Mouse (Mus musculus) hematopoietic stem cell, adult 5-6 weeks (primary cell): ENCODE results near the gene Chst13. TPM values are rescaled to one million over a fixed set of nuclear protein-coding genes. Genes with fewer than 3 reads are reported as not detected.

Experiments
- ATAC-seq, 2 experiments: fragments of 125-278 bp in 1 of 2; replicated peaks in 1 of 2; 2 replicates each; pipeline ENCODE4 v1.8.0; 2016 to 2017; ENCODE audit warnings: inconsistent platforms in 2 of 2, mild to moderate bottlenecking in 2 of 2, moderate number of reproducible peaks in 2 of 2, low read depth in 1 of 2, moderate TSS enrichment in 1 of 2; ENCODE audit not compliant: low FRiP score in 2 of 2, poor library complexity in 2 of 2, severe bottlenecking in 2 of 2, insufficient read depth in 1 of 2, low TSS enrichment in 1 of 2
- total RNA-seq: library from RNA; stranded (forward); fragments of 172-1452, 232-1000 nt; gene quantifications from 2 replicates; pipeline ENCODE4 v1.2.3, GENCODE M21; 2017

The Chst13 gene
- 1.4 TPM in 1 of 2 replicates, not detected in the other for total RNA-seq

GRCm38 (mm10) chr6:90324991-90325390 is at the start of gene Chst13:
Gene Chst13, minus strand, starts transcription at chr6:90325185.
- ATAC-seq, result peak; percentile 63 to 74

- no peak for ATAC-seq
These were observed 49.7 kb upstream of the Chst13 start for GRCm38 (mm10) chr6:90374647-90375046.

- ATAC-seq, result peak; percentile 50 to 57
These were observed 45.0 kb upstream of the Chst13 start for GRCm38 (mm10) chr6:90369725-90370553.

- ATAC-seq, result peak; percentile 95 to 97
These were observed 44.2 kb upstream of the Chst13 start, which contains the start of gene Zxdc for GRCm38 (mm10) chr6:90368976-90369724. Gene Zxdc, plus strand, starts transcription at chr6:90369492.

GRCm38 (mm10) chr6:90363301-90363700 is 38.3 kb upstream of the Chst13 start:
- ATAC-seq, result no peak

DNA sequence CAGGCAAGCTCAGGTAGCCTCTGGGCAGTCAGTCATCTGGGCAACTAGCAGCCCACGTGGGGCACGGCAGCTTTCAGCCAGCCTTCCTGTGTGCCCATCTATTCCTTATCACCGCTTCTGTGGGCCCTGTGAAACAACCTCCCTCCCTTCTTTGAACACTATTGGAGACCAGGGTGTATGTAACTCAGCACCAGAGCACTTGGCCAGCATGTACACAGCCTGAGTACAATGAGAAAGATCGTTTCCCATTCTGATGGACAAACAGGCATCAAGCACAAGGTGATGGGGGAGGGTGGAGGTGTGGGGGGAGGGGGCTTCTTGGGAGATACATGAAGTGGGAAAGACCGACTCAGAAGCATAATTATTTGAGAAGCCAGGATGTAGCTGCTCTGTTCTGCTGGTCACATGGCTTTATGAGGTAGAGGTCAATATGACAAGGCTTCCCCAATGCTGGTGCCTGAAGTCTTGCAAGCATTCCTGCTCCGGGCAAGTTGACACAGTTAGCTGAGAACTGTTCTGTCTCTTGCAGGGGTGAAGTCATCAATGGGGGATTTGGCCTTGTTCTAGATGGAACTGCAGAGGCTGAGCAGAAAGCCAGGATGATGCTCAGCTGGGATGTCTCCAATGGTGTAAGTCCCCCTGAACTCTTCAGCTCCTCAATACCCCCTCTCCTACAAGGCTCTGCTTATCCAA is 36.1 kb upstream of the Chst13 start:
- no peak for ATAC-seq

GRCm38 (mm10) chr6:90360024-90360781 is 35.2 kb upstream of the Chst13 start:
- peak in 1 of 2 experiments; percentile 19; a peak in 2 of 4 replicates for ATAC-seq

GRCm38 (mm10) chr6:90359445-90359844 is 34.5 kb upstream of the Chst13 start:
- ATAC-seq, result no peak

GRCm38 (mm10) chr6:90358142-90358541 is 33.2 kb upstream of the Chst13 start:
- ATAC-seq, result no peak

DNA sequence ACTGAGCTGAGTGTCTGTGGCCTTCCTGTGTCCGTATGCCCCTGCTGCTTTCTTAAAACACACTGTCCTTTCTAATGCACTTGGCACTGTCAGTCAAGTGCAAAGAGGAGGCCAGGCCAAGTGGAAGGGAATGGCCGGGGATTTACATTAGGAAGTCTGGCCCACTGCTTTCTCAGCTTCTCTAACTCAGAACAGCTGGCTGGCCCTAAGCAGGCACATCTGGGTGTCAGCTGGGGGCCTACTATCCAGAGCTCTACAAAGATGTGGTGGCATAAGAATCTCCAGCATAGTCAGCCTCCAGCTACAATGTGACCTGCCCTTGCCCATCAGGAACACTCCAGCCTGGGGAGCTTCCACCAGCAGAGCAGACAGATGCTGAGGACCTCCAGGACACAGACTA is 25.0 kb upstream of the Chst13 start:
- no peak for ATAC-seq

GRCm38 (mm10) chr6:90348500-90348899 is 23.5 kb upstream of the Chst13 start:
- no peak for ATAC-seq

- ATAC-seq, result no peak; a peak in 1 of 4 replicates
These were observed 22.2 kb upstream of the Chst13 start for GRCm38 (mm10) chr6:90347183-90347582.

- ATAC-seq, result no peak
These were observed 17.4 kb upstream of the Chst13 start for GRCm38 (mm10) chr6:90342343-90342742.

DNA sequence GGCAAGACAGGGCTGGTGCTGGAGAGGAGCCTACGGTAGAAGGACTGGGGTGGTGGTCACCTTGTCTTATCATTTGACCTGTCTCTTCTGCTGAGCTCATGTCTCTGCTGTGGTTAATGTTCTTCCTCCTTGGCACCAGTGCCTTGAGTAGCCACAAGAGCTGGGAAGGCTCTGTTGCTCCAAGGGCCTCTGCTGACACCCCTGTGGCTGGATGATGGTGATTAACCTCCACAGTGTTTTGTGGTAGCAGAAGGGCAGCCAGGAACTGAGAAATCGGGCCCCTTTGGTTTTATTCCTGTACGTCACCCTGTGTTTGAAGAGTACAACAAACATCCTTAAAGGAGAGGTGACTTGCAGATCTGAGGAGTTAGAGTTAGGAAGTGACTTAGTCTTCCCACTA is 9.3 kb upstream of the Chst13 start:
- ATAC-seq, result peak; percentile 79 to 89

GRCm38 (mm10) chr6:90332561-90333425 is 7.8 kb upstream of the Chst13 start, which contains the start of gene Uroc1:
Gene Uroc1, plus strand, starts transcription at chr6:90333284.
- no peak for ATAC-seq

- no peak for ATAC-seq
These were observed 5.0 kb upstream of the Chst13 start for GRCm38 (mm10) chr6:90329953-90330352.
